8 mouse cellular contexts compared by ENCODE assay signal in the genomic region with DNA sequence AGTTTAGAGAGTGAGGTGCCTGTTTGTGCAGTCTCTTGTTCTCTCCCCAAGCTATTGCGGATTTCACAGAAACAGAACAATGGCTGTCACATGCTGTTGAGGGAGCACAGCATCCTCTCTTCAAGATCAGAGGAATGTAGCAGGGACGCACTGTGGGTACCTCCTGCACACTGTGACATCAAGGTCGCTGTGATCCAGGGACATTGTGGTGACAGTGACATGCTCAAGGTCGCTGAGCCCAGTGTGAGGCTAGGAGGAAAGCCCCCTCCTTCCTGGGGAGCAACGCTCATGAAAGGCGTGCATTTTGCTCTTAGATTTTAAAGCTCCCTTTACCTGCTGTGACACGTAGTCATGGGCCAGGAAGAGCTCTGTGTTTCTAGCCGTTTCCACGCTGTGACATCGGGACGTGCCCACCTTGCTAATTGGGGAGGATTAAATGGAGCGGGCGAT.
DNase-seq lines count a peak whose midpoint lies in the region; ATAC-seq lines count a peak whose summit lies in the region.

No protein-coding gene starts in this region.

- 17% methylated on average over 13 of the region's 13 CpGs for WGBS in intestine, embryonic 15.5 days
- 14% methylated on average over 13 of the region's 13 CpGs for WGBS in stomach, embryonic 15.5 days

- DNase-seq in frontal cortex, postnatal 25 days (ENCODE audit: low spot score in 2 of 2): no peak
- DNase-seq in gastrocnemius, postnatal 36 days: no peak

- 0 out of 2 replicates have a peak, but pooled peaks have one; percentile 4 for ATAC-seq in frontal cortex, adult (ENCODE audit: low TSS enrichment)
- ATAC-seq in megakaryocyte, adult 5-6 weeks (ENCODE audit: poor library complexity, severe bottlenecking): no peak
- ATAC-seq in intestine, embryonic 15.5 days: no peak
- ATAC-seq in stomach, embryonic 15.5 days (ENCODE audit: insufficient read depth, low FRiP score, low read depth): no peak
- no peak for ATAC-seq in megakaryocyte progenitor cell, adult 5-6 weeks (replicated peaks; ENCODE audit: poor library complexity)

- intact Hi-C loops in gastrocnemius, postnatal 36 days (cut with DNase I): no loop called here

- peak overlapping the region; percentile 62 for H3K4me3 ChIP-seq in megakaryocyte, embryonic 14.5 days (replicated peaks)
- no peak overlapping the region for H3K4me3 ChIP-seq in intestine, embryonic 15.5 days (replicated peaks)
- H3K4me3 ChIP-seq in stomach, embryonic 15.5 days (replicated peaks): no peak overlapping the region

- peaks cover 11% of the 10 kb centered on the region for H3K27me3 ChIP-seq in megakaryocyte, embryonic 14.5 days (replicated peaks)
- H3K27me3 ChIP-seq in intestine, embryonic 15.5 days (replicated peaks): no peaks in the 10 kb centered on the region
- H3K27me3 ChIP-seq in stomach, embryonic 15.5 days (replicated peaks): no peaks in the 10 kb centered on the region

- H3K9ac ChIP-seq in intestine, embryonic 15.5 days: no peak overlapping the region
- no peak overlapping the region for H3K9ac ChIP-seq in stomach, embryonic 15.5 days

- no peaks in the 10 kb centered on the region for H3K4me1 ChIP-seq in megakaryocyte, embryonic 14.5 days
- H3K4me1 ChIP-seq in intestine, embryonic 15.5 days (replicated peaks): peaks cover 8% of the 10 kb centered on the region; the same call in 1 of the 2 replicates
- H3K4me1 ChIP-seq in stomach, embryonic 15.5 days: peaks cover 2% of the 10 kb centered on the region; the same call in 1 of the 2 replicates

- H3K27ac ChIP-seq in intestine, embryonic 15.5 days: peak overlapping the region; percentile 51
- no peak overlapping the region for H3K27ac ChIP-seq in stomach, embryonic 15.5 days

- H3K36me3 ChIP-seq in megakaryocyte, embryonic 14.5 days (replicated peaks; ENCODE audit: low read length): no peaks in the 10 kb centered on the region
- H3K36me3 ChIP-seq in intestine, embryonic 15.5 days: no peaks in the 10 kb centered on the region
- H3K36me3 ChIP-seq in stomach, embryonic 15.5 days: no peaks in the 10 kb centered on the region

- peaks cover 37% of the 10 kb centered on the region for H3K9me3 ChIP-seq in megakaryocyte, embryonic 14.5 days
- H3K9me3 ChIP-seq in intestine, embryonic 15.5 days: no peaks in the 10 kb centered on the region
- H3K9me3 ChIP-seq in stomach, embryonic 15.5 days: no peaks in the 10 kb centered on the region

- H3K4me2 ChIP-seq in intestine, embryonic 15.5 days (replicated peaks): peak overlapping the region; percentile 45
- peak overlapping the region; percentile 32; the same call in 1 of the 2 replicates for H3K4me2 ChIP-seq in stomach, embryonic 15.5 days
